Mouse (Mus musculus) brain, embryonic 18.5 days (tissue): ENCODE data around the gene A930018P22Rik.
"Not testable (repeated sequence)": the region's sequence is repeated elsewhere in the genome, so short reads cannot be mapped to it uniquely, and the experiment has no call there.

Experiments
- DNase-seq: peaks from one replicate; pipeline ENCODE4 v3.0.0-alpha.2; 2012; ENCODE audit warnings: low read depth, low spot score

Gene A930018P22Rik

GRCm38 (mm10) chr2:104117173-104117572, 5.4 kb upstream of the A930018P22Rik start:
- not testable (repeated sequence) for DNase-seq

- DNase-seq, result no peak
These were observed 3.5 kb upstream of the A930018P22Rik start for GRCm38 (mm10) chr2:104119097-104119496.

GRCm38 (mm10) chr2:104120312-104120711, 2.3 kb upstream of the A930018P22Rik start:
- DNase-seq, result no peak

- DNase-seq, result no peak
These were observed 676 bp upstream of the A930018P22Rik start for GRCm38 (mm10) chr2:104121681-104122504.

- no peak for DNase-seq
These were observed 971 bp downstream of the A930018P22Rik start for GRCm38 (mm10) chr2:104123540-104123939.

- no peak for DNase-seq
These were observed 1.5 kb downstream of the A930018P22Rik start for GRCm38 (mm10) chr2:104124071-104124470.

GRCm38 (mm10) chr2:104128803-104129531, 6.4 kb downstream of the A930018P22Rik start:
- no peak for DNase-seq

GRCm38 (mm10) chr2:104130165-104130564, 7.6 kb downstream of the A930018P22Rik start:
- no peak for DNase-seq

- DNase-seq, result no peak
These were observed 8.4 kb downstream of the A930018P22Rik start for GRCm38 (mm10) chr2:104130969-104131368.

GRCm38 (mm10) chr2:104132266-104132859, 9.8 kb downstream of the A930018P22Rik start:
- no peak for DNase-seq

GRCm38 (mm10) chr2:104133042-104133810, 10.7 kb downstream of the A930018P22Rik start:
- no peak for DNase-seq

- peak; percentile 74 for DNase-seq
These were observed 11.8 kb downstream of the A930018P22Rik start for GRCm38 (mm10) chr2:104134150-104135056.

- no peak for DNase-seq
These were observed 13.4 kb downstream of the A930018P22Rik start for GRCm38 (mm10) chr2:104135920-104136319.

- DNase-seq, result no peak
These were observed 19.6 kb downstream of the A930018P22Rik start for GRCm38 (mm10) chr2:104142140-104142539.

GRCm38 (mm10) chr2:104144004-104144403, 21.4 kb downstream of the A930018P22Rik start:
- no peak for DNase-seq

GRCm38 (mm10) chr2:104145983-104146382, 23.4 kb downstream of the A930018P22Rik start:
- no peak for DNase-seq

- no peak for DNase-seq
These were observed 25.5 kb downstream of the A930018P22Rik start for GRCm38 (mm10) chr2:104147910-104148561.

- no peak for DNase-seq
These were observed 28.2 kb downstream of the A930018P22Rik start for GRCm38 (mm10) chr2:104150608-104151397.

- DNase-seq, result no peak
These were observed 30.8 kb downstream of the A930018P22Rik start for GRCm38 (mm10) chr2:104153345-104153744.
